Mouse (Mus musculus): ENCODE data around the gene Asf1b.
"Not testable (repeated sequence)": the region's sequence is repeated elsewhere in the genome, so short reads cannot be mapped to it uniquely, and the experiment has no call there.

Gene Asf1b

DNA sequence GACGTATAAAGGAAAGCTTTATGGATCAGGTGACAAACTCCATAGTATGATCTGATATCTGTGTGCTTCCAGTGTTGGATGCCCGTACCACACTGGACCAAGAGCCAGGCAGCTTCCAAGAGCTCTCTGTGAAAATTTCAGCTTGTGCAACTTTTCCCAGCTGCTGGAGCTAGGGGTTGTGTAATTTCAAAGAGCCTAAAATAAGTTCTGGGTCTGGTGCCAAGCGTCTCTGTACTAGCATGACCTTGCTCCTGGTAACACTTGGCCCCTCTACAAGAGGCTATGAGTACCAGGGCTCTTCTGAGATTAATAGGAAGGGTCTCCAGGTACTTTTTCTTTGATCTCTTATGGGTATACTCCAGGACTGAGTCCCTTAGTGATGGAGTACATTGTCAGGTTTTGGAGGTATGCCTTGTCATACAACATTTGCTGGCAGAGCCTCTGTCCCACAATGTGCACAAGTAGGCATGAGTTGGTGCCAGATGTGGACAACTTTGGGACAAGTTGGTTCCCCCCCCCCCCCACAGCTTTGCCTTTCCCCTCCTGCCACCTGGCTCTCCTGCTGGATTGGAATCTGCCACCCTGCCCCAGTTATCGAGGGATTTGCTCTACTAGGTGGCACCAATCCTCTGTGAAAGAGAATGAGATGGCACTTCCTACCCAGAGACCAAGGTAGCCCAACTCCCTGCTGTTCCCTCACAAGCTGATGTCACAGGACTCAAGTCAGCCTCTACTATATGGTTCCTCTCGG lies 8.9 kb downstream of the Asf1b start:
- DNase-seq, result no peak

DNA sequence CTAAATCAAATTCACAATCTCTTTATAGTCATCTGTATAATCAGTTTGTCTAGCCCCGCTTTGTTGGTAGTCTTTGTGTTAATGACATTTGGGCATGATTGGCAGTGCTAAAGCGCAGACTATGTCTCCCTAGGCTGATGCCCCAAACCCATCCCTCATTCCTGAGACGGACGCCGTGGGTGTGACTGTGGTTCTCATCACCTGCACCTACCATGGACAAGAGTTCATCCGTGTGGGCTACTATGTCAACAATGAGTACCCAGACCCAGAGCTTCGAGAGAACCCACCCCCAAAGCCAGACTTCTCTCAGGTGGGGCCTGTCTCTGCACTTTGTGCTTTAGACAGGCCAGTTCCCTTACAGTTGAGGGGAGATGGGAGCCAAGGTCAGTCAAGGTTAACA lies 12.4 kb downstream of the Asf1b start:
- no peak for DNase-seq

DNA sequence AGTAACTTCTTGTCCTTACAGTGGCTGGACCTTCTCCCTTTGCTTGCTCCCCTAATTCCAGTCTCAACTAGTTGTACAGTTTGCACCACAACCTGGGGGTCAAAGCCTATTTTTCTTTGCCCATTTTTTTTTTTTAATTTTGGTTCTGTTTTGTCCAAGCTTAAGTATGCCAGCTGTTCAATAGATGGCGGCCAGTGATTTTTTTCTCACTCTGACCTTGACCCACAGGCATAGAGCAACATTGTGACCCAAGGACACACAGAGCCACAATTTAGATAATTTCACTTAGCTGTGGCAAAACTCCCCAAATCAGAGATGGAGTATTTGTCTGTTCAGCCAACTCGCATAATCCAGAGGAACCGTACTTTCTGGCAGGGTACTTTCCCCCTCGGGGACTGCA lies 15.8 kb downstream of the Asf1b start:
- no peak for DNase-seq

DNA sequence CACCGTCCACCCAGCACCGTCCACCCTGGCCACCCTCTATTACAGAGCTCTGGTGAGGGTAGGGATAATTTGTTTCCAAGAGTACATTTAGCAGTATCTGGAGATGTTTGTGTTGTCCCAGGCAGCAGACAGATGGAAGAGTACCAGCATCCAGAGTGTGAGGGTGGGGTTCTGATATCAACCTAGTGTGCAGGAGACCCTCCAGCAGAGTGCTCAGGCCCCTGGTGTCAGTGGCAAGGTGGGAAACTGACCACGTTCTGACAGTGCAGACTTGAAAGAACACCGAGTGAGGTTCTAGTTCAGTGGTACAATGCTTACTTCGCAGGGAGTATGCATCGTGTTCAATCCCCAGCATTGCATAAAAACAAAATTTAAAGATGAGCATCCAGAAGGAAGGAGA lies 16.4 kb downstream of the Asf1b start:
- DNase-seq, result no peak

DNA sequence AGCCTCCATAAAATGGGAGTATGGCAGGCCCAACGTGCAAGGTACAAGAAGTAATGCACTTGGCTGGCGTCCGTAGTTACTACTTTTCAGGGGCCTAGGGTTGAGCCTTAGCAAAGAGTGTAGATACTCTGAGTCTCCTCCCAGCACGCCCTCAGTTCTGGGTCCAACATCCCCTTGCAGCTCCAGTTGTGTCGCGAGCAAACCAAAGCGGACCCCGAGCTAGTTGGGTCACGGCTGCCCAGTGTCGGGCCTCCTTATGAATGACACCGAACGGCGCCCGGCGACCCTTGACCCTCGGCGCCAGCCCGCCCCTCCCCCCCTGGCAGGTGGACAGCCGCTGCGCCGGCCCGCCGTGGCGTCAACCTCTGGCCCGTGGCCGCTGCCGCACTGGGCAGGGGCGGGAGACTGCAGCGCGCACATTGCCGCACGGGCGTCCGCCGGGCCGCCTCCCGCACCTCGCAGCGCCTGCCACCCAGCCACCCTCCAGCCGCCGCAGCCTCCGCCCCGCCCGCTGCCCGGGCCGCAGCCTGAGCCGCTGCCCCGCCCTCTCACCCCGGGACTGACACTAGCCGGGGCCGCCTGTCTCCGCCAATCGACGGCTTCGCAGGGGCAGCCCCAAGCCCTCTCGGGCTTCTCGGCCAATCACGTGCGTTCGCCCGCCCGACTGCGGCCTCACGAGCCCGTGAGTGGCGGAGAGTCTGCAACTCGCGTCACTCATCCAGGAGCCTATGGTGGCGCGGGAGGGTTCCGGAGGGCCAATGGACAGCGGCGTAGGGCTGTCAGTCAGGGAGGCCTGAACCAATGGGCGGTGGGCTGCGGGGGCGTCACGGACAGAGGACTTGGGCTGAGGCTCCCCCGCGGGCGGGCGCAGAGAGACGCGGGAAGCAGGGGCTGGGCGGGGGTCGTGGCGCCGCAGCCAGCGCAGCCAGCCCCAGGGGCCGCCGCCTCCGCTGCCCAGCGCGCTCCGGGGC lies 17.1 kb downstream of the Asf1b start, which contains the start of gene Prkaca:
Gene Prkaca, plus strand, starts transcription at position 844 of the 971 bp plus-strand sequence.
- DNase-seq, result peak; percentile 97 to 99

DNA sequence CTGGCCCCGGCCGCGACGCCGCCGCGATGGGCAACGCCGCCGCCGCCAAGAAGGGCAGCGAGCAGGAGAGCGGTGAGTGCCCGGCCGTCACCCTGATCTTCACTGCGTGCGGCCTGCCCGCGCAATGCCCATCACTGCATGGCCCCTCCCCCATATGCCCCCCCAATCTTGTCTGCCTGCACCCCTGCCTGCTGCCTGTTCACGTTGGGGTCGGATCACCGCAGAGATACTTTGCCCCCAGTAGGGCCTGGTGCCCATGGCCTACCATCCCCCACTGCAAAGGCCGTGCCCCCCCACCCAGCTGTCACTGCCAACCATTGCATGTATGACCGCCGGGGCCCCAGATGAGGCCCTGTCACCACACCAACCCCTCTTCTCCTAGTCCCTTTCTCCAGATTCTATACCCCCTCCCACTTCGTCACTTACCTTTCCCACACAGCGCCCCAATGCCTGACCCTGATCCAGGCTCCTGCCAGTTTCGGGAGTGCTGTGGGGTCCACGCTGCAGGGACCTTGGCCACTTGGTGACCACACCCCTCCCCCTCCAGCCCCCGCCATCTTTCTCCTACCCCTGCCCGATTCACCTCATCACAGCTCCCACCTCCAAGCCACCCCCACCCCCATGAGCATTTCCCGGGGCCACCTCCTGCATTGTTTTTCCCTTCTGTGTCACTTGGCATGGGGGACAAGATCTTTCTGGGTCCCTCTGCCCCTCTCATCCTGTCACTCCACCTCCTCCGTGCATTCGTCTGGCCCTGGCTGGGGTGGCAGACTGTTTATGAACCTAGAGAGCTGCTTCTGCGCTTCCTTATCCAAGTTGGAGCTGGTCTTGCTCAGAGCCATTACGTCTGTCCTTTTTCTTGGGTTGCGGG lies 18.1 kb downstream of the Asf1b start:
- peak; percentile 37 to 40 for DNase-seq

DNA sequence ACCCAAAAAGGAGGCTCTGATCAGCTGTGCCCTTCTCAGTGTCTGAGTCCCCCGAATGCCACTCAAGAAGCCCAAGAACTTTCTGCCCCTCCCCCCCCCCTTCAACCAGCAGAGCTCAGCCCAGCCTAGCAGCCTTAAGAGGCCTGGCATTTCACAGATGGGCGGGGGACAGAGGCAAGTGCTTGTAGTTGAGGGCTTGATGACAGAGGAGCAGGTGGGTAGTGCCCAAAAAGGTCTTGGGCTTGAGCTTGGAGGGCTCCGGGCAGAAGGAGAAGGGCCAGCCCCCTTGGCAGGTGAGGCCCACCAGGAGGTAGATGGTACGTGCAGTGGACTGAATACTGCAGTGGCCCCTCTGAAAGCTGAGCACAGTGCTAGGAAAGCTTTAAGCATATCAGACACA lies 19.2 kb downstream of the Asf1b start:
- no peak for DNase-seq

DNA sequence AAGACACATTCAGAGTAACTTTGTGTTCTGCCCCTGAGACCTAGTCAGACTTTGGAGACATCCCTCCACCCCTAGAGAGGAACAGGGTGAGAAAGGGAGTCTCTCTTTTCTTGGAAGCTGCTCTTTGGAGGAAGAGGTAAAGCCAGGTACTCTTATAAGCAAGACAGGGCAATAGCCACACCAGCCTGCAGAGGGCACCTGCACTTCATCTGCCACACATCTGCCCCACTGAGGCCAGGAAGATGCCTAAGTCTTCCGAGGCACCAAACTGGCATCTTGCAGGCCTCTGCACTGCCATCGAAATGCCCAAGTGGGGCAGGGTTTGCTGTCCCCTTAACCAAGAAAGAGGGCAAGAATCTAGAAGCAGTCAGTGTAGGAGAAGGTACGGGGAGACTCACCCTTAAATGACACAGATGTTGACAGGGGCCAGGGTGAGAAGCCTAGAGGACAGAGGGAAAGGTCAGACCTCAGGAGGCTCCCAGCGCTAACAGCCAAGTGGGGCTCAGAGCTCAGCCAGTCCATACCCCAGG lies 20.9 kb downstream of the Asf1b start:
- no peak for DNase-seq

DNA sequence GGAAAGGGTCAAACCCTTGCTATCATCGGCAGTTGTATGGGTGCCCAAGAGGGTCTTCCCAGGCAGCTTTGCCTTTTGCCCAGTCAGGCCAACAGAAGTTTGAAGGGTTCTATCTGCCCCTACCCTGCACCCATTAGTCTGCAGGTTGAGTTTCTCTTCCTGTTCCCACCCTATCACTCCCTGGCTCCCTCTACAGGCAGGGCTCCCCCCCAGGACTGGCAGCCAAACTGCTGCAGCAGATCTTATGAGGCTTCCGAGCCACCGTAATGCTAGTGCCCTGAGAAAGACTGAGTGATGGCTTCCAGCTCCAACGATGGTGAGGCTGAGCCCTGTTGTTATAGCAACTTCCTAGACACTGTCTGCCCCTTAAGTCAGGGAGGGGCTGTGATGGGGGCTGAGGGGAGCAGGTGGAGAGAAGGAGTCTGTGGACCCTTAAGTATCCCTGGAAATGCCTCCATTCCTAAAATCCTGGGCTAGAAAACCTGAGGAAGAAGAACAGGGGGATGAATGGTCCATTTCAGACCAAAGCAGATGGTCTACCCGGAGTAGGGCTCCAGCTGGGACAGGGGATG lies 21.6 kb downstream of the Asf1b start:
- DNase-seq, result no peak

DNA sequence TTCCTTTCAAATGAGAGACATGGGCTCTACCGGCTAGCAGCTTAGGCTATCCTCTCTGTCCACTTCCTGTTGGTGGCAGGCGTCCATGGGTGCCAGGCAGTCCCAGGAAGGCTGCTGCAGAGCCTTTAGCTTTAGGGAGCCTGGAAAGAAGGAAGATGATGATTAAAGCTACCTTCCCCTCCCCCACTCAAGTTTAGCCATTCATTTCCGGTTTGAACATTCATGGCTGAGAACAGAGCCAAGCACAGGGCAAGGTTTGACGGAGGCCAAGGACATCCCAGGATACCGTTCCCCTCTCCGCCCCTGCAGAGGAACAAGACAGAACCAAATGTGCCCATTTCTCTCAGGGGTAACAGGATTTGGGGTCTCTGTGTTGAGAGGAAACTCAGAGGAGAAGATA lies 22.3 kb downstream of the Asf1b start:
- peak in 1 of 2 experiments; percentile 34 for DNase-seq

DNA sequence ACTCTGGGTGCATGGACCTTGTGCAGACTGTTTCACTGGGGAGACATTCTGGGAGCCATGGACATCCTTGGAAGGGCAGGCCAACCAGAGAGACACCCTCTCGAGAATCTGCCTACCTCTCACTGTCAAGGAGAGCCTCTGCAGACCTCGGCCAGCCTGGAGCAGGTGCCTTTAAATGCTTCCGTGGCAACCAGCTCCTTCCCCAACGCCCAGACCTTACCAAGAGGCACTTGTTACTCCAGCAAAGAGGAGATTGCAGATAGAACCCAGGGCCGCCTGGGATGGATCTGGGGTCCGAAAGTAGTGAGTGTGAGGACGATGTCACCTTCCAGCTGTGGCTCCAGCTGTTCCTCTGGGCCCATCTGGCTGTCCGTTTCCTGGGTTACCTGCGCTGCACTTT lies 22.9 kb downstream of the Asf1b start:
- DNase-seq, result no peak

DNA sequence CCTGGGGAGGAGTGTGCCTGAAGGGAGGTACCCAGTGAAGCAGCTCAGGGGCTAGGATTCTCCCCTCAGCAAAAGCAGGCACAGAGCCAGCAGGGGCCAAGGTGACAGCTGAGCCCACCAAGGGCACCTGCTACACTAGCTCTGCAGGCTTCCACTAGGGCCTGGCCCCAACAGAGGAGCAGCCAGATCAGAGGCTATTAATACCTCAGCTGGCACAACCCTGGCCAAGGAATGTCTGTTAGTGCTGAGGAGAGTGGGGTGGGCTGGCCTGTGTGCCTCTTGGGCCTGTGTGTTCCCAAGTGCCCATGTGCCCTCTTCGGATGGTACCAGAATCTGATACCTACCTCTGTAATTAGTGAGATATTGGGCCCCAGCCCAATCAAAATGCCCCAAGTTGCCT lies 24.9 kb downstream of the Asf1b start:
- no peak for DNase-seq

DNA sequence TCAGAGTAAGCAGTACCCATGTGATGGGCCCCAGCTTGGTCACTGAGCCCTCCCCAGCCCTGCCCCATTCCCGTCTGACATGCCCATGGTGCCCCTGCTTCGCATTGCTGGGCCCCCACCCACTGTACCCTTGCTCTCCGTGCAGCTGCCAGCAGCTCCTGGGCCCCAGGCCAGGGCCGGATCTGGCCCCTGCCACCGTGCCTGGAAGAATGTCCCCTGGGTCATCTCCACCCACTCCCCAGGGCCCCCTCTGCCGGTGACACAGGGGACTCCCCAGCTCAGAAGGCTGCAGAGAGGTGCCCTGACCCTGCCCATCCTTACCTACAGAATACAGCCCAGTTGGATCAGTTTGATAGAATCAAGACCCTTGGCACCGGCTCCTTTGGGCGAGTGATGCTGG lies 25.5 kb downstream of the Asf1b start:
- DNase-seq, result no peak

DNA sequence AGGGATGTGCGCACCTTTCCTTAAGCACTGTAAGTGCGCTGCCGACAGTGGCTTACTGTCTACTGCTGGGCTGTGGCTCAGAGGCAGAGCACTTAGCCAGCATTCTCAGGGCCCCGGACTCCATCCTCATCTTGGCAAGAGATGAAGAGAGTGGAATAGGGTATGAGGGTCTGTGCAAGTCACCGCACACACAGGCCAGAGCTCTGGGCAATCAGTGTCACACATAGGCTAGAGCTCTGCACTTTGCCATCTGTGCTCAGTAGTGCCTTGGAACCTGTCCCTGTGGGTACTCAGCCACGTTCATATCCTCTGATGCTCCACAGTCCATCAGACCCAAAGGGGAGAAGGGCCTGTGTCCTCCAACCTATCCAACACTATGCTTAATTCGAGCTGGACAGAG lies 26.2 kb downstream of the Asf1b start:
- DNase-seq, result no peak

DNA sequence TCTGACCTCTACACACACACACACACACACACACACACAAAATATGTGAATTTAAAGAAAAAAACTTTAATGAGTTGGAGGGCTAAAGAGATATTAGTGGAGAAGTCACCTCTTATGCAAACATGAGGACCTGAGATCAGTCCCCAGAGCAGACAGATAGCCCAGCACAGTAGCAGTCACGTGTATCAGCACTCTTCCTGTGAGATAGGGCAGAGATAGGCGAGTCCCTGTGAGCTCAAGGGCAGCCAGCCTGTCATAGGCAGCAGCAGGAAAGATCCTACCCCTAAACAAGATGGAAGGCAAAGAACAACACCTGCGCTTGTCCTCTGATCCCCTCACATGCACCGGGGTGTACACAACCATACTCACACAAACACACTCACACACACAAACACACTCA lies 27.1 kb downstream of the Asf1b start:
- no peak for DNase-seq

DNA sequence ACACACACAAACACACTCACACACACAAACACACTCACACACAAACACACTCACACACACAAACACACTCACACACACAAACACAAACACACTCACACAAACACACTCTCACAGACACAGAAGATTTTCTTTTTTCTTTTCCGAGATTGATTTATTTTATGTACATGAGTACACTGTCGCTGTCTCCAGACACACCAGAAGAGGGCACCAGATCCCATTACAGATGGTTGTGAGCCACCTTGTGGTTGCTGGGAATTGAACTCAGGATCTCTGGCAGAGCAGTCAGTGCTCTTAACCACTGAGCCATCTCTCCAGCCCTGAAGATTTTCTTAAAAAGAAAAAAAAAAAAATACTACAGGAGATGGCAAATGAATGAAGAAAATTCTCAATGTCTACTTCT lies 27.9 kb downstream of the Asf1b start:
- not testable (repeated sequence) for DNase-seq

DNA sequence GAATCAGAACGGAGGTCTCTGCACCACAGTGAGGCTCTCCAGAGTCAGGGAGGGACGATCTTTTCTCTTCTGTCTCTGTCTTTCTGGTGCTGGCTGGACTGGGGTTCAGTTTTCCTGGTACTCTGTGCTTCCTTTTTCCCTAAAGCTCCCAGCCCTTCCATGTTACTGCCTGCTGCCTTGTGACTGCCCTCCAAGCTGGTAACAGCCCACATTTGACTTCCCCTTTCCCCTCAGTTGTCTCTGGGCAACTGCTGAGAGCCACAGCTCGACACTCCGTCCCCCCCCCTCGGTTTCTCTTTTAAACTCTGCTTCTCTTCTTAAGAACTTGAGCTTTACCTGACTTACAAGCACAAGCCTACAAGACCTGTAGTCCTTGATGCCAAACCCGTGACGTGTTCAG lies 33.9 kb downstream of the Asf1b start:
- DNase-seq, result no peak

DNA sequence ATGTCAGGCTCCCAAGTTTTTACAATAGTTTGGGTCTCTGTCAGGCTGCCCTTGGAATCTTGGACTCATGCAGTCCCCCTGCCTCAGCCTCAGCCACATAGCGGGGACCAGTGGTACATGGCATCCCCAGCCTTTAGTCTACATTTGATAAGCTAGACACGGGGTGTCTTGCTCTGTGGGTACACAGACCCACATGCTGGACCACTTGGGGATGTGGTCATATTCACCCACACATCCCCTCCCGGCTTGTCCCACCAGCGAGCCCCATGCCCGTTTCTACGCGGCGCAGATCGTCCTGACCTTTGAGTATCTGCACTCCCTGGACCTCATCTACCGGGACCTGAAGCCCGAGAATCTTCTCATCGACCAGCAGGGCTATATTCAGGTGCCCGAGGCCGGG lies 34.9 kb downstream of the Asf1b start:
- DNase-seq, result no peak

DNA sequence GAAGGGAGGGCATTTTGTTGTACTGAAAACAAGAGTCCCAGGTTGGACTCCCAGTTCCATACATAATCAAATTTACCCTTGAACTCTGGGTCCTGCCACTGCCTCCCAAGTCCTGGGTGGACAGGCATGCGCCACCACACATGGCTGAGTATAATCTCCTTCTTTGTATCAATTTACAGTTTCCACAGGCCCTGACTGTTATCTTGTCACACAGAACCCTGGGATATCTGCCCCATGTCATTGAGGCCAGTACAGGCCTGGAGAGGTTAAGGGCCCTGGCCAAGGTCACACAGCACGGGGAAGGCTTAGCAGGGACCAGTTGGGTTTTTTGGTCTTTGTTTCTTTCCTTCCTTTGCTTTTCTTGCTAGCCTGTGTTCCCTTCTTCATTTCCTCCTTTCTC lies 37.2 kb downstream of the Asf1b start:
- DNase-seq, result no peak

DNA sequence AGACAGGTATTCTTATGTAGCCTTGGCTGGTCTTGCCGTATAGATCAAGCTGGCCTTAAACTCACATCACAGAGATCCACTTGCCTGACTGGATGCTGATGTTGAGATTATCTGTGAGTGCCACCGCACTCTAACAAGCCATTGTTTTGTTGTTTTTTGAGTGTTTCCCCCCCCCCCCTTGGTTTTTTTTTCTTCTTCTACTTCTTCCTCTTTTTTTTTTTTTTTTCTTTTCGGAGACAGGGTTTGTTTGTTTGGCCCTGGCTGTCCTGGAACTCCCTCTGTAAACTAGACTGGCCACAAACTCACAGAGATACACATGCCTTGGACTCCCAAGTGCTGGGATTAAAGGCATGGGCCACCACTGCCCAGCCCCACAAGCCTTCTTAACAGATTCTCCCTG lies 38.7 kb downstream of the Asf1b start:
- no peak for DNase-seq

DNA sequence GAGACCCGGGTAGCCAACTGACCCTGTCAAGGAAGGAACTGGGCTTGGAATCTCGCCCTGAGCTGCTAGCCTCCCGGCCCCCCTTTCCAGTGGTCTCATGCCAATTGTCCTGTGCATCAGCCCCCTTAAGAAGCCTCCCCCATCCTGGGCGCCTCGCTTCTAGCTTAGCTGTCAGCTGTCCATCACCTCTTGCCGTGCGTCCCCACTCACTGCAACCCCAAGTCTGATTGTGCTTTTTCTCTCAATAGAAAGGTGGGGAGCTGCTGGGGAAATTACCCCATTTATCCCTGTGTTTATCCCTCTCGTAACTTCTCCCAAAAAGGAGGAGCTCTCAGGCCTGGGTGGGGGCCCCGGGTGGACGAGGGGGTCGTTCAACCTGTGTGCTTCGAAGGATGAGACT lies 40.7 kb downstream of the Asf1b start:
- DNase-seq, result peak in 1 of 2 experiments; percentile 24
